Mouse (Mus musculus) kidney, embryonic 15.5 days (tissue): ENCODE measurements around the gene Snrpn. TPM values are rescaled to one million over a fixed set of nuclear protein-coding genes. Genes with fewer than 3 reads are reported as not detected.
"Not testable (repeated sequence)": the region's sequence is repeated elsewhere in the genome, so short reads cannot be mapped to it uniquely, and the experiment has no call there.

ENCODE experiments used
- ATAC-seq: fragments of 200-750 bp; cut with Nextera tagmentation; replicated peaks from 2 replicates; pipeline ENCODE4 v1.8.0; 2017; ENCODE audit warnings: moderate TSS enrichment; ENCODE audit not compliant: low FRiP score
- H3K27ac ChIP-seq: fragments of 300-500 bp; sonication (generic); 2 replicates; pipeline ENCODE4 v1.5.1; 2015; ENCODE audit warnings: mild to moderate bottlenecking, inconsistent platforms
- H3K27me3 ChIP-seq: fragments of 300-500 bp; sonication (generic); 2 replicates; pipeline ENCODE4 v1.6.1; 2015; ENCODE audit warnings: inconsistent platforms
- H3K36me3 ChIP-seq: fragments of 300-500 bp; sonication (generic); 2 replicates; pipeline ENCODE4 v1.6.1; 2015; ENCODE audit warnings: inconsistent platforms
- H3K4me1 ChIP-seq: fragments of 300-500 bp; sonication (generic); 2 replicates; pipeline ENCODE4 v1.6.1; 2015; ENCODE audit warnings: inconsistent platforms
- H3K4me2 ChIP-seq: fragments of 300-500 bp; sonication (generic); 2 replicates; pipeline ENCODE4 v1.6.1; 2015; ENCODE audit warnings: moderate library complexity, mild to moderate bottlenecking, inconsistent platforms
- H3K4me3 ChIP-seq: fragments of 300-500 bp; sonication (generic); replicated peaks from 2 replicates; pipeline ENCODE4 v1.5.1; 2015; ENCODE audit warnings: mild to moderate bottlenecking, inconsistent platforms
- H3K9ac ChIP-seq: fragments of 300-500 bp; sonication (generic); 2 replicates; pipeline ENCODE4 v1.6.1; 2015; ENCODE audit warnings: mild to moderate bottlenecking, inconsistent platforms
- H3K9me3 ChIP-seq: fragments of 300-500 bp; sonication (generic); replicated peaks from 2 replicates; pipeline ENCODE4 v1.6.1; 2016; ENCODE audit warnings: inconsistent platforms
- WGBS: fragments of 180-500 bp; shearing (Covaris S2); methylation state at CpG from one replicate; pipeline ENCODE4 v1.1.7; 2015; ENCODE audit warnings: mixed read lengths; 5-methylcytosine and 5-hydroxymethylcytosine counted together
- polyA plus RNA-seq: library from polyadenylated mRNA; unstranded; fragments of >200 nt; fragmentation: Nextera tagmentation; extraction: Ambion mirVana; gene quantifications from 2 replicates; pipeline ENCODE4 v1.2.1, GENCODE M21; 2015

The Snrpn gene
- polyA plus RNA-seq: 36.3 and 39.1 TPM in 2 replicates

DNA sequence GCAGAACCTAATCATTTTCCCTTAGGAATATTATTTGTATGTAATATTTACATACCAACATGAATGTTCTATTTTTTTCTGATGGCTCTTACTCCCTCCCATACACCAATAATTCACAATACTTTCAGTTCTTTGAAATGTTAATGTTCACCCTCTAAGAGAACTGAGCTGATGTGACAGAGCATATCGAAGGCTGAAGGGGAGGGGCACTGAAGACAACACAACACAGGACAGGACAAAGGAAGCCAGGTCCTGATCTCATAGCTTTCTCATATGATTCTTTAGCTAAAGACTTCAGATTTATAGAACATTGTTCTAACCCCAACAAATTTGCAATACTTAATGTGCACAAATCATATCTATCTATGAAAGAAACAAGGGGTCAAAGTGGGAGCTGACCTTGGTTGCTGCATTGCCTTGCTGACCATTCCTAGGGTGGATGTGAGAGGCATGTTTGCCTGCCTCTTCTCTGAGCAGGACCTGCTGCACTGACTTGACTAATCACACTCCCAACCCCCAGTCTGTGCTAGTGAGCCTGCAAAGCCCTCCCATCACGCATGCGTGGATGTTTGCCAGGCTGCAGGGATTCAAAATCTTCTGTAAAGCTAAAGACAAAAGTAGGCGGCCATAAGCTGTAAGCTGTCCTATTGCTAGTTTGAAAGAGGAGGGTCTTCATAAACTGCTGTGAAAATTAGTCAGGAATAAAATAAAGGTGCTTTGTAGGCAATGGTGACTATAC is at the start of gene Snrpn:
Gene Snrpn (minus strand): TSS at position 478 of the 739 bp plus-strand sequence.
- Histone ChIP-seq H3K9ac (no peak within 1 kb of the TSS), H3K4me3 (no peak within 1 kb of the TSS), H3K9me3 (no peaks in the 10 kb centered on the region; the same call in 1 of the 2 replicates), H3K4me1 (no peaks in the 10 kb centered on the region), H3K4me2 (no peak within 1 kb of the TSS), H3K27me3 (no peaks in the 10 kb centered on the region), H3K27ac (no peak within 1 kb of the TSS), H3K36me3 (no peaks in the 10 kb centered on the region)
- WGBS: 69% methylated on average over 4 of the region's 4 CpGs
- ATAC-seq: no peak

DNA sequence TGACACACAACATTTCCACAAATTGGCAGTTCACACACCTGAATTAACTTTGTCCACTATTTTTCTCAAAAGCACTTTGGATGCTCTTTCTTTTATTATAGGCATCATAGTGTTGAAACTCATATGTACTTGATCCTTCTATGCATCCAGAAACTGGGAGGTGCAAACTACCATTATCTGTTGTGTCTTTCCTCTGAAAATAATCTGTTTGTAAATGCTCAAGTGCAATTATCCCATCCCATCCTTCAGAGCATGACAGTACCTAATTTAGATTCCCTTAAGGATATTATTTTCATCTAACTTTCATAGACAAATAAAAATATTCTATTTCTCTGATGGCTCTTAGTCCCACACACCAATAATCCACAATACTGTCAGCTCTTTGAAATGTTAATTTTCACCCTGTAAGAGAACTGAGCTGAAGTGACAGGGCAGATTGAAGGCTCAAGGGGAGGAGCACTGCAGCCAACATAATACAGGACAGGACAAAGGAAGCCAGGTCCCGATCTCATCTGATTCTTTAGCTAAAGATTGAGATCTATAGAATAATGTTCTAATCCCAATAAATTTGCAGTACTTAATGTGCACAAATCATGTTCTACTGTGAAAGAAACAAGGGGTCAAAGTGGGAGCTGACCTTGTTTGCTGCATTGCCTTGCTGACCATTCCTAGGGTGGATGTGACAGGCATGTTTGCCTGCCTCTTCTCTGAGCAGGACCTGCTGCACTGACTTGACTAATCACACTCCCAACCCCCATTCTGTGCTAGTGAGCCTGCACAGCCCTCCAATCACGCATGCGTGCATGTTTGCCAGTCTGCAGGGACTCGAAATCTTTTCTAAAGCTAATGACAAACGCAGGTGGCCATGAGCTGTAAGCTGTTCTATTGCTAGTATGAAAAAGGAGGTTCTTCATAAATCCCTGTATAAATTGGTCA is 30.5 kb upstream of the Snrpn start:
- H3K27ac ChIP-seq: no peak overlapping the region
- no peak overlapping the region for H3K4me2 ChIP-seq
- H3K27me3 ChIP-seq: no peaks in the 10 kb centered on the region
- H3K4me1 ChIP-seq: no peaks in the 10 kb centered on the region
- no peaks in the 10 kb centered on the region; the same call in 1 of the 2 replicates for H3K9me3 ChIP-seq
- no peak overlapping the region for H3K9ac ChIP-seq
- no peak overlapping the region for H3K4me3 ChIP-seq
- WGBS: 73% methylated on average over 5 of the region's 5 CpGs
- no peak for ATAC-seq
- H3K36me3 ChIP-seq: no peaks in the 10 kb centered on the region

DNA sequence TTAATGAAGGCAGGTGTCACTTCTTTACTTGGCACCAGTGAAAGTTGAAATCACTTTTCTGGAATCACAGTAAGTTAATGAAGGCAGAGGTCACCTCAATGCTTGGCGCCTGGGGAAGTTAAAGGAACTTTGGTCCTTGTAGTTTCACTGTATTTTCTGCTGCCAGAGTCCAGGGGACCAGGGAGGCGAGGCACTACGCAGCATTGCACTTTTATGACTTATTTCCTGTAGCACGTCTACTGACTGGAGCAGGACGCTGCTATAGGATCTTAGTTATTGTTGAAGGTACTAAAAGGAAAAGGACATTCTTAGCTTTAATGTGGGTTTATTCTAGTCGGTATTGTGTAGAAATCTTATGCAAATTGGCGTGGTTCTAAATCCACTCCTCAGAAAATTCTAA is 14.7 kb downstream of the Snrpn start:
- Histone ChIP-seq H3K36me3 (no peaks in the 10 kb centered on the region), H3K4me3 (no peak overlapping the region), H3K27ac (no peak overlapping the region), H3K9ac (no peak overlapping the region), H3K27me3 (no peaks in the 10 kb centered on the region), H3K4me1 (no peaks in the 10 kb centered on the region), H3K4me2 (no peak overlapping the region), H3K9me3 (no peaks in the 10 kb centered on the region)
- WGBS: 55% methylated on average over 7 of the region's 7 CpGs
- no peak for ATAC-seq

DNA sequence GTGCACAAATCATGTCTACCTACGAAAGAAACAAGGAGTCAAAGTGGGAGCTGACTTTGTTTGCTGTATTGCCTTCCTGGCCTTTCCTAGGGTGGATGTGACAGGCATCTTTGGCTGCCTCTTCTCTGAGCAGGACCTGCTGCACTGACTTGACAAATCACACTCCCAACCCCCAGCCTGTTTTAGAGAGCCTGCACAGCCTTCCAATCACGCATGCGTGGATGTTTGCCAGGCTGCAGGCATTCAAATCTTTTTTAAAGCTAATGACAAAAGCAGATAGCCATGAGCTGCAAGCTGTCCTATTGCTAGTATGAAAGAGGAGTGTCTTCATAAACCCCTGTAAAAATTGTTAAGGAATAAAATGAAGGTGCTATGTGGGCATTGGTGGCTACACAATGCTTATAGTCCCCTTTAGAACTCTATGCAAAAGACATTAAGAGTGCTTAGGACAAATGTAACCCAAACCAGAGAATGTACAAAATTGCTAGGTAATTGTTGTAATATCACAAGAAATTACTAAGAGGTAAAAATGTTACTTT is 16.9 kb downstream of the Snrpn start:
- H3K27me3 ChIP-seq, H3K4me1 ChIP-seq, ATAC-seq, H3K4me3 ChIP-seq, H3K4me2 ChIP-seq, H3K36me3 ChIP-seq, H3K9ac ChIP-seq, H3K9me3 ChIP-seq, H3K27ac ChIP-seq: not testable (repeated sequence)
- WGBS: 66% methylated on average over 3 of the region's 3 CpGs

DNA sequence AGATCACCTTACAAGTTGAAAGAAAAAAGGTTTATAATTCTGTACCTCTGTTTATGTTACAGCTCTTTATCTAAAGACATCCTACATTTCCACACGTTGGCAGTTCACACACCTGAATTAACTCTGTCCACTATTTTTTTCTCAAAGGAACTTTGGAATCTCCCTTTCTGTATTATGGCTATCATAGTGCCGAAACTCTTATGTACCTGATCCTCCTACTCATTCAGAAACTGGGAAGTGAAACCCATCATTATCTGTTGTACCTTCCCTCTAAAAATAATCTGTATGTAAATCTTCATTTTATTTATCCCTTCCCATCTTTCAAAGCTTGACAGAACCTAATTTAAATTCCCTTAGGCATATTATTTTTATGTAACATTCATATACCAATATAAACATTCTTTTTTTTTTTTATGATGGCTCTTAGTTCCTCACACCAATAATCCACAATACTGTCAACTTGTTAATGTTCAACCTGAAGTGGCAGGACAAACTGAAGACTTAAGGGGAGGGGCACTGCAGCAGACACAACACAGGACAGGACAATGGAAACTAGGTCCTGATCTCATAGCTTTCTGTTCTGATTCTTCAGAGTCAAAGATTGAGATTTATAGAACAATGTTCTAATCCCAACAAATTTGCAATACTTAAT is 17.5 kb downstream of the Snrpn start:
- Histone ChIP-seq H3K27me3 (no peaks in the 10 kb centered on the region), H3K4me3 (no peak overlapping the region), H3K9me3 (no peaks in the 10 kb centered on the region), H3K27ac (no peak overlapping the region), H3K4me1 (no peaks in the 10 kb centered on the region), H3K36me3 (no peaks in the 10 kb centered on the region), H3K9ac (no peak overlapping the region), H3K4me2 (no peak overlapping the region)
- no peak for ATAC-seq
- WGBS: 65% methylated on average over 2 of the region's 2 CpGs

DNA sequence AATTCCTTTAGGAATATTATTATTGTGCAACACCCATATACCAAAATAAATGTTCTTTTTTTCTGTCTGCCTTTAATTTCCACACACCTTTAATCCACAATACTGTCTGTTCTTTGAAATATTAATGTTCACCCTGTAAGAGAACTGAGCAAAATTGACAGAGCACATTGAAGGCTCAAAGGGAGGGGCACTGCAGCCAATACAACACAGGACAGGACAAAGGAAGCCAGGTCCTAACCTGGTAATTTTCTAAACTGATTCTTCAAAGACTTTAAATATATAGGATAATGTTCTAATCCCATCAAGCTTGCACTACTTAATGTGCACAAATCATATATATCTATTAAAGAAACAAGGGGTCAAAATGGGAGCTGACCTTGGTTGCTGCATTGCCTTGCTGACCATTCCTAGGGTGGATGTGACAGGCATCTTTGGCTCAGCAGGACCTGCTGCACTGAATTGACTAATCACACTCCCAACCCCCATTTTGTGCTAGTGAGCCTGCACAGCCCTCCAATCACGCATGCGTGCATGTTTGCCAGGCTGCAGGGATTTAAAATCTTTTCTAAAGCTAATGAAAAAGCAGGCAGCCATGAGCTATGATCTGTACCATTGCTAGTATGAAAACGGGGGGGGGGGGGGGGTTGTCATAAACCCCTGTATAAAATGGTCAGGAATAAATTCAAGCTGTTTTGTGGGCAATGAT is 42.7 kb downstream of the Snrpn start:
- Histone ChIP-seq H3K4me1 (no peaks in the 10 kb centered on the region), H3K4me3 (no peak overlapping the region), H3K27me3 (no peaks in the 10 kb centered on the region), H3K36me3 (no peaks in the 10 kb centered on the region), H3K9me3 (no peaks in the 10 kb centered on the region), H3K9ac (no peak overlapping the region), H3K27ac (no peak overlapping the region), H3K4me2 (no peak overlapping the region)
- ATAC-seq: no peak
- WGBS: 57% methylated on average over 3 of the region's 3 CpGs

DNA sequence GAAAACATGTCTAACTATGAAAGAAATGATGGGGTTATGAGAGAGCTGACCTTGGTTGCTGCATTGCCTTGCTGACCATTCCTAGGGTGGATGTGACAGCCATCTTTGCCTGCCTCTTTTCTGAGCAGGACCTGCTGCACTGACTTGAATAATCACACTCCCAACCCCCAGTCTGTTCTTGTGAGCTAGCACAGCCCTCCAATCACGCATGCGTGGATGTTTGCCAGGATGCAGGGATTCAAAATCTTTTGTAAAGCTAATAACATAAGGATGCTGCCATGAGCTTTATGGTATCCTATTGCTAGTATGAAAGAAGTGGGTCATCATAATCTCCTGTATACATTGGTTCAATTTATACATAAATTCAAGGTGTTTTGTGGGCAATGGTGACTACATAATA is 63.7 kb downstream of the Snrpn start:
- no peak for ATAC-seq

DNA sequence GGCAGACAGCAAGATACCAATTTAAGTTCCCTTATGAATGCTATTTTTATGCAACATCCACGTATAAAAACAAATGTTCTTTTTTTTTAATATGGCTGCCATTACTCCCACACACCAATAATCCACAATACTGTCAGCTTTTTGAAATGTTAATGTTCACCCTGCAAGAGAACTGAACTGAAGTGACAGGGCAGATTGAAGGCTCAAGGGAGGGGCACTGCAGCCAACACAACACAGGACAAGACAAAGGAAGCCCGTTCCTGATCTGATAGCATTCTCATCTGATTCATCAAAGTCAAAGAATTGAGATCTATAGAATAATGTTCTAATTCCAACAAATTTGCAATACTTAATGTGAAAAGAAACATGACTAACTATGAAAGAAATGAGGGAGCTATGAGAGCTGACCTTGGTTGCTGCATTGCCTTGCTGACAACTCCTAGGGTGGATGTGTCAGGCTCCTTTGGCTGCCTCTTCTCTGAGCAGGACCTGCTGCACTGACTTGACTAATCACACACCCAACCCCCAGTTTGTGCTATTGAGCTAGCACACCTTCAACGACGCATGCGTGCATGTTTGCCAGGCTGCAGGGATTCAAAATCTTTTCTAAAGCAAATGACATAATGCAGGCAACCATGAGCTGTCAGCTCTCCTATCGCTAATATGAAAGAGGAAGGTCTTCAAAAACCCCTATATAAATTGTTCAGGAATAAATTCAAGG is 92.4 kb downstream of the Snrpn start:
- Histone ChIP-seq H3K4me3 (no peak overlapping the region), H3K36me3 (no peaks in the 10 kb centered on the region), H3K4me2 (no peak overlapping the region), H3K27ac (no peak overlapping the region), H3K9me3 (no peaks in the 10 kb centered on the region), H3K27me3 (no peaks in the 10 kb centered on the region), H3K9ac (no peak overlapping the region), H3K4me1 (no peaks in the 10 kb centered on the region)
- 77% methylated on average over 6 of the region's 6 CpGs for WGBS
- ATAC-seq: no peak

More for the DNA sequence above, 63.7 kb downstream of the Snrpn start:
- Histone ChIP-seq H3K9ac (no peak overlapping the region), H3K4me3 (no peak overlapping the region), H3K27me3 (no peaks in the 10 kb centered on the region), H3K4me1 (no peaks in the 10 kb centered on the region), H3K27ac (no peak overlapping the region), H3K9me3 (no peaks in the 10 kb centered on the region), H3K36me3 (no peaks in the 10 kb centered on the region), H3K4me2 (no peak overlapping the region)
- 74% methylated on average over 2 of the region's 2 CpGs for WGBS

DNA sequence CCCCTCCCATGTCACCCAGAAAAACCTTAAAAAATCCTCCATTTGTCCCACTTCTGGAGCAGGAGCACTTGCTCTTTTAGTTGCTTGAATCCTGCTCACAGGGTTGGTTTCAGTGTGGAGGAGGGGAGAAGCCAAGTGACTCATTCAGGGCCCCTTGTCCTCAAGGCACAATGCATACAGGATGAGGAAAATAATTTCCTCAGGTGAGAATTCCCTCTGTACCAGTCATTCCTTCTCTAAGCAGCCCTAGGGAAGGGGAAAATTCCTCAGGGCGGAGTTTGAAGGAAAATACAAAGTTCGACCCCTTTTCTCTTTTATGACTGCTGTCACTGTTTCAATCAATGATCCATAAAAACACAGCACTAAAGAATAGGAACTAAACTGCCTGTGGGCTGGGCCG is 126.8 kb downstream of the Snrpn start:
- H3K4me1 ChIP-seq: no peaks in the 10 kb centered on the region
- H3K9me3 ChIP-seq: 0 out of 2 replicates have a peak, but pooled peaks cover 3% of the 10 kb centered on the region
- no peak for ATAC-seq
- no peak overlapping the region for H3K4me3 ChIP-seq
- no peak overlapping the region for H3K4me2 ChIP-seq
- no peaks in the 10 kb centered on the region for H3K27me3 ChIP-seq
- no peaks in the 10 kb centered on the region for H3K36me3 ChIP-seq
- no peak overlapping the region for H3K27ac ChIP-seq
- 57% methylated on average over 3 of the region's 3 CpGs for WGBS
- no peak overlapping the region for H3K9ac ChIP-seq

DNA sequence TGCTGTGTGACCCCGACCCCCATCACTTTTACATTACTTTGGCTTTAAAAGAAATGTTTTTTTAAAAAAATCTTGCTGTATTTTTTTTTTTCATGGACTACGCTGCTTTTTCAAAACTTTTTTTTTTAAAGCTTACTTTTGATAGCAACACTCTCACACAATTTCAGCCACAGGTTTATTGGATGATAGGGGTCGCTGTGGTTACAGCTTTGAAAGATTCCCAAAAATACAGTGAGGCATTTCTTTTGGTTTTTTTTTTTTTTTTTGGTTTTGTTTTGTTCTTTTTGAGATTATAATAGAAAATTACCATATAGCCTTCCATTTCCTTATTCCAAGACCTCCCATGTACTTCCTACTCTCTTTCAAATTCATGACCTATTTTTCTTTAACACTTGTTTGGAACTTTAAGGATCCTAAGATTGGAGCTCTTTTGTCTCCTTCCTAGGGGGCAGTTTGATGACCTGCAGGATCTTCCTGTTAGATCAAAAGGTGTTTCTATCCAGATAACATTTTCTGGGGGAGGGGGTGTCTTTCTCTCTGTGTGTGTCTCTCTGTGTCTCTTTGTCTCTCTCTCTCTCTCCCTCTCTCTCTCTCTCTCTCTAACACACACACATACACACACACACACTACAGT is 132.2 kb downstream of the Snrpn start:
- H3K9me3 ChIP-seq: peaks cover 18% of the 10 kb centered on the region; the same call in 1 of the 2 replicates
- H3K4me3 ChIP-seq: no peak overlapping the region
- no peak overlapping the region for H3K27ac ChIP-seq
- no peak for ATAC-seq
- no peaks in the 10 kb centered on the region for H3K27me3 ChIP-seq
- no peak overlapping the region for H3K9ac ChIP-seq
- no peak overlapping the region for H3K4me2 ChIP-seq
- H3K36me3 ChIP-seq: no peaks in the 10 kb centered on the region
- WGBS: 50% methylated on average over 3 of the region's 3 CpGs
- no peaks in the 10 kb centered on the region for H3K4me1 ChIP-seq
